Mouse (Mus musculus): ENCODE results near the gene Rpl29.

The Rpl29 gene

DNA sequence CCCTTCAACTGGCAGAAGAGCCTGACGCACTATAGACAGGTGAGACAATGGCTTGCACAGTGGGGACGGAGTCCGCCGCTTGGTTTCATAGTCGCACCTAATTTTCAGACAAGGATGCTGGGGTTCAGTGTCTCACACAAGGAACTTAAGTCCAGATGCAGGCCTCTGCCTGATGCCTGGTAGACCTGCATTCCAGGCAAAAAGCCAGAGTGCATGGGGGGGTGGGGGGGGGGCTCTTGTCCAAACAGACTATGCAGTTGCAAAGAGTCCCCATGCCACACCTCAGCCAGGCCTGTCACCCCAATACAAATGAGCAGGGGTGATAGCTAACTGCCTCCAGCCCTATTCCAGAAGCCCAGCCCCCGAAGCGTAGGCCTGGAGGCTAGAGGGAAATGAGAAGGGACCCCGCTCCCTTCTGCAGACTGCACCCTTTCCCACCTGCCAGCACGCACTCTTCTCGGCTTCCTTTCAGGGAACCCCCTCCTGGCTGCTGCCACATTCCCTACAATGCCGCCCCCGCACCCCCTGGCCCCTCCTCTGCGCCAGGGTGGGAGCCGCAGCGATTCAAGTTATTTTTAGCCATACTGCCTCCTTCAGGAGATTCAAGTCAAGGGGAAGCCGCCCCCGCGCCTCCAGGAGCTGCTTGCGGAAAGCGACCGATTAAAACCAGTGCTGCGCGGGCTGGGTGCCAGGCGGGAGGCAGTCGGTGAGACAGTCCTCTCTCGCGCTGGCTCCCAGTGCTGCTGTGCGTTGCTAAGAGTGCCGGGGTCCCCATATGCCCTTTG is 11.2 kb upstream of the Rpl29 start:
- DNase-seq (ENCODE audit: low read depth, low spot score) = peak; percentile 81

DNA sequence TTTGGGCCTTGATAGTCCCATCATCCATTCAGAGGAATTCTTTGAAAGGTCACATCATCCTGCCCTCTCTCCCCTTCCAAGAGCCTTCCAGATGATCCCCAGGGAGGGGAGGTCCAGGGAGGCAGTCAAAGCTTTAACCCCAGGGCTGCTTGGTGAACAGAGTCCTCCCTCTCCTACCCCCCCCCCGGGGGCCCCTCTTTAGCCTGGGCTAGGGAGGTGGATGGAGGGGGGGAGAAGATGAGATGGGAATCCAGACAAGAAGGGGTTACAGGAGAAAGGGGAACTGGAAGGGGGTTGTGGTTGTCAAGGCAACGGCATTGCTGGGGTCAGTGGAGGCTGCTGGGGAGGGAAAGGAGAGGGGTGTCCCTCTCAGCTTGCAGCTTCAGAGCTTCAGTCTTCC is 8.6 kb upstream of the Rpl29 start:
- DNase-seq (ENCODE audit: low read depth, low spot score) = no peak

DNA sequence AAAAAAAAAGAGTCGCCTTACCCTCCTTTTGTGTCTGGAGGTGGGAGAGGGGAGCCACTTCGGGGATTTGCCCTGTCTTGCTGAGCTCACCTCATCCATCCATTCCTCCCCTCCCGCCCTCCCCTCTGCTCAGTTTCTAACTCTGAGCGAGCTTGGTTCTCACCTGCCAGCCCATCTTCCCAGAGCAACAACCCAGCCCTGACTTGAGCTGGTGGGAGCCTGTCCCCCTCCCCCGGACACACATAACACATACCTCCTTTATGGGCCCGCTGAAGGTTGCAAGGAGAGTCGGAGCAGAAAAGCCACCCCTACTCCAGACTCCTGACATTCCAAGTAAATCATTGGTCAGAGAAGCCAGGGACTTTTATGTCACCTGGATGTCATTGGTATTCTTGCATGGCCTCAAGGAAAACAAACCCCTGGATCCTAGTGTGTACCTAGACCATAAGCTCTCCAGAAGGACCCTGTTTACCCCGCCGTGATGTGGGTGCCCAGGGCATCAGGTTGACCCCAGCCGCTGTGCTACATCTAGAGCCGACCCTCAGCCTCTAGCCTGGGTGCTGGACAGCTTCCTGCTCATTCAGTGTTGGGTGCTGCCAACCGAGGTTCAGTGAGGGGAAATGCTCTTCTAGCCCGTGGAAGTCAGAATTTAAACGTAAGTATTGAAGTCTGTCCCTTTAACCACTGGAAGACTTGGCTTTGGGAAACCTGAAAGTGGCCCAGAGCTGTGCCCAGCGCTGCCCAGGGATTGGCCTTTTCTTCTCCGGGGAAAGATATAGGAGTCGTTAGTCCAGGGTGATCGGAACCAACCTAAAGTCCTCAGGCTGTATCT is 8.0 kb upstream of the Rpl29 start:
- no peak for DNase-seq (ENCODE audit: low read depth, low spot score)

DNA sequence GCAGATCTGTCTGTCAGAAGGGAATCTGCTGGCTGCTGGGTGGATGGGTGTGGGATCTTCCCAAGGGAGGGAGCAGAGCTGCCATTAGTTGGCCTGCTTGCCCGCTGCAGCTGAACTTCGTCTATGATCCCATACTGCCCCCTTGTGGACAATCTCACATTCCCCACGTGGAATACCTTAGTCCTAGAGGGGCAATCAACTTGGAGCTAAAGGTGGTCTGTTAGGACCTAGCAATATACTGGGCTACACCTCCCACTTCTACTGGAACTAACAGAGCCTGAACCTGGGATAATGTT is 7.4 kb upstream of the Rpl29 start:
- peak; percentile 90 for DNase-seq (ENCODE audit: low read depth, low spot score)

DNA sequence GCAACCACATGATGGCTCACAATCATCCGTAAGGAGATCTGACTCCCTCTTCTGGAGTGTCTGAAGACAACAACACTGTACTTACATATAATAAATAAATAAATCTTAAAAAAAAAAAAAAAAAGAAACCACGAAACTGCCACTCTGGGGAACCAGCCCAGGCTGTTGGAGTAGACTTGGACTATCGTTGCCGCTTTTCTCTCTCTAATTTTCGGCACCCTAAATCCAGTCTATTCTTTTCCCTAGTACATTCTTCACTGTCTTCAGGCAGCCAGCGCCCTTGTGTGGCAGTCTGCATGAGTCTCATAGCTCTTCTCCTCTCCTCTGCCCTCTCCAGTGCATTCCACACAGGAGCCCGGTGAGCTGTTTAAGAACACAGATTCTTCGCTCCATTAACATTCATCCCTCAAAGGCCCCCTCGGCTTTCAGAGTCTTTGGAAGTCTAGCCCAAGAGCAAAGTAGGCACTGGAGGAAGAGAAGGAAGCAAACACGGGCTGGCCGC is 484 bp upstream of the Rpl29 start:
- DNase-seq (ENCODE audit: low read depth, low spot score) = peak; percentile 33

DNA sequence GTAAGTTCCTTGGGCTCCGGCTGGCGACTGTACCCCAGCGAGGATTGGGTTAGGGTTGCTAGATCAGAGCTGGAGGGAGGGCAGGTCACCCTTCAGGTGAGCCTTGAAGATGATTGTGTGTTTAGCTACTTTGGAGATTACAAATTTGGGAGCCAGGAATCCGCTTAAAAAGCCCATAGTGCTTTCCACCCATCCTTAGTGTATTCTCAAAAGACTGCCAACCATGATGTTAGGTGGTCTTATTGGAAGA is 686 bp downstream of the Rpl29 start:
- DNase-seq (ENCODE audit: low read depth, low spot score) = no peak

DNA sequence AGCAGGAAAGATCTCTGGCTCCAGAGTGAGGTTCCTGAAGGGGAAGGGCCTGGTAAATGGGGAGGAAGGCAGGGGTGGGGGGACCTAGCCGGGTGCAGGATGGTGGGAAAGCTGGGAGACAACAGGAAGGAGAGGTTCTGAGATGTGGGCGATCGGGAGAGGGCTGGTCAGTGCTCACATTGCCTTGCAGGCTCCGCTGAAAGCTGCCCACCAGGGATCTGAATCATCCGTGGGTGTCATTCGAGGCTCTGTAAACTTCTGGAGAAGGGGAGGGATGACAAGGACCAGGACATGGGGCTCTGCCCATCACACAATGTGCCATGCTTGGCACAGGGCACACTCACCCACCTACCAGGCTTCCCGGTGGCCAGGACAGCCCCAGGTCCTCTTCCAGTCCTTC is 4.1 kb downstream of the Rpl29 start:
- DNase-seq (ENCODE audit: low read depth, low spot score) = no peak

DNA sequence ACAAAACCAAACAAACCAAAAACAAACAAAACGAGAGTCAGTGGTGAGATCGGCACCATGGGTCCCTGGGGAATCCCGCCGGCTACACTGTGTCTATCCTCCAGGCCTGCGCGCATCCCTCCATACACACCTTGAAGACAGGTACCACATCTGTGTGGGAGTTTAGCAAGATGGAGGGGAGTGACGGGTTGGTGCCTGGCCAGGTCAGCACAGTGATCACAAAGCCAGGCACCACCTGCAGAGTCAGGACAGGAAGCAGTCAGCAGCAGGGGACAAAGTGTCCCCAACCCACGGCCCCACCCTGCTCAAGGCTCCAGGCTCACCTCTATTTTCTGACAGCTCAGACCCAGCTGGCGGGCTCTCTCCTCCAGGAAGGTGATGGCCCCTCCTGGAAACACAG is 7.3 kb downstream of the Rpl29 start:
- no peak for DNase-seq (ENCODE audit: low read depth, low spot score)

DNA sequence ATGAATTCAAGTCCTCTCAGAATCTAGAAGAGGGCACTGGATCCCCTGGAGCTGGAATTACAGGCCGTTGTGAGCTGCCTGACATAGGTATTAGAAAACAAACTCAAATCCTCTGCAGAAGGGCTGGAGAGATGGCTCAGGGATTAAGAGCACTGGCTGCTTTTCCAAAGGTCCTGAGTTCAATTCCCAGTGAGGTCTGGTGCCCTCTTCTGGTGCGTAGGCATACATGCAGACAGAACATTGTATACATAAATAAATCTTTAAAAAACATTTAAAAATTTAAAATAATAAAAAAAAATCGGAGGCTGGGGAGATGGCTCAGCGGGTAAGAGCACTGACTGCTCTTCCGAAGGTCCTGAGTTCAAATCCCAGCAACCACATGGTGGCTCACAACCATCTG is 13.4 kb downstream of the Rpl29 start:
- DNase-seq (ENCODE audit: low read depth, low spot score) = no peak

DNA sequence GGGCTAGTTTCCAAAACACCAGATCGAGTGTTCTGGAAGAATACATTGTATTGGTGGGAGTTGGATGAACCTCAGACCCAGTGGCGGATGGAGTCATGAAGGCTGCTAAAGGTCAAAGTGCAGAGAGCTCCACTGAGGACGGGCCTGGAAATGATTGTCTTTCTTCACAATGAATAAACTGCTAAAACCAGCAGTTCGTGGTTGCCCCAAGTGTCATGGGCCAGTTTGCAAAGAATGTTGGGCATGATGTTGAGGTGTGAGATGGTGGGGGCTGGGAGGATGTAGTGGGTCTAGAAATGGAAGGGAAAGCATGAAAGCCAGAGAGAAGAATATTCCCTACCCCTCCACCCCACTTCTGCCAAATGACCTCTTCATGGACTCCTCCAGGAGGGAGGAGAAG is 15.6 kb downstream of the Rpl29 start:
- no peak for DNase-seq (ENCODE audit: low read depth, low spot score)

DNA sequence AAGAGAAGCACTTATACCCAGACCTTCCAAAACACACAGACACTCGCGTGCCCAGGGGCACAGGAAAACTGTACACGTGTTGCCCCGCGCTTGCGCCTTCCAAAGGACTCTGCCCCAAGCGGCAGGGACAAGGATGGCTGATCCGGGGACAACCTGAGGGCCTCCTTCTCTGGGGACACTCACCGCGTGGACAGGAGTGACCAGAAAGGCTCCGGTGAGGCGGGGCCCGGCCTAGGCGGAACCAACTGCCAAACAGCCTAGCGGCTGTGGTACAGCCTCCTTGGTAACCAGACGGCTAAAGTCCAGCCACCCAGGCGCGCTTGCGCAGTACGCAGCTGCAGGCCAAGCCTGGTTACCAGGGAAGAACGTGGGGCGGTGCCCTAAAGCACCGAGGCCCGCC is 18.1 kb downstream of the Rpl29 start, which contains the start of the genes Abhd14b and Abhd14a:
Abhd14b (plus strand) TSS at position 112 of the 400 bp plus-strand sequence.
Abhd14a (minus strand) TSS at position 331 of the 400 bp plus-strand sequence.
- peak; percentile 93 for DNase-seq (ENCODE audit: low read depth, low spot score)

DNA sequence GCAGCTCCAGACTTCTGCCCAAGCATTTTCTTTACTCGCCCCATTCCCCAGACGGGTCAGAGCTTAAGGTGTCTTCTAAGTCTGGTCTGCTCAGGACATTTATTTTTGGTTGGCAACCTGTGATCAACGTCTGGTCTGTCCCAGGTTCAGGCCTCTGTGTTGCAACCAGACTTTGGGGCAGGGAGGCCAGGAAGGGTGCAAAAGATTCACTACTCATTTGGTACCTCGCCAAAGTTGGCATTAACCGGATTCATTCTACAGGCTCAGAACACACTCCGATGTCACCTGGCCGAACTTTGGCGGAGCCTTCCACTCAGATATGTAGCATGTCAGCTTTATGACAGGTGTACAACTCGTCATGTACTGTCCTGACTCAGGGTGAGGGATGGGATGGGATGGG is 18.7 kb downstream of the Rpl29 start:
- DNase-seq (ENCODE audit: low read depth, low spot score) = no peak

DNA sequence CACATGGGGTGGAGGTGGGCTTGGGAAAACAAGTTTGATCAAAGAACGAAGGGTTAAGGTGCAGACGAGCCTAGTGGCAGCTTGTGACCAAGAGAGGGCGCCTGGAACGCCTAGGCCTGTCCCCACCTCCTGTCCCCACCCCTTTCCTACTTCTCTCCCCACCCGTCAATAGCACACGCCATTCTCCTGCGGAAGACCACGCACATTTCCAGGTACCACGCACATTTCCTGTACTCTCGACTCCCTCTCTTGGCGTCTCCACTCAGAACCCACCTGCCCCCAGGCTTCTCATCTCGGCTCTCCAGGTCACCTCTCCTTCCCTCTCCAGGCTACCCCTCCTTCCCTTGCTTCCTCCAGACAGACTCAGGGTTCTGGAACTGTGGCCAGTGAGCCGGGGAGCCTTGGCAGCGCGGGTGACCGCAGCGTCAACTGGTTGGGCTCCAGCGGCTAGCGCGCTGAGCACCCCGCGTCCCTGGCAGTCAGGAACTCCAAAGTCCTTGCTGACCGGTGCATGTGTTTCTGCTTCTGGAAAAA is 19.3 kb downstream of the Rpl29 start:
- peak; percentile 76 for DNase-seq (ENCODE audit: low read depth, low spot score)

DNA sequence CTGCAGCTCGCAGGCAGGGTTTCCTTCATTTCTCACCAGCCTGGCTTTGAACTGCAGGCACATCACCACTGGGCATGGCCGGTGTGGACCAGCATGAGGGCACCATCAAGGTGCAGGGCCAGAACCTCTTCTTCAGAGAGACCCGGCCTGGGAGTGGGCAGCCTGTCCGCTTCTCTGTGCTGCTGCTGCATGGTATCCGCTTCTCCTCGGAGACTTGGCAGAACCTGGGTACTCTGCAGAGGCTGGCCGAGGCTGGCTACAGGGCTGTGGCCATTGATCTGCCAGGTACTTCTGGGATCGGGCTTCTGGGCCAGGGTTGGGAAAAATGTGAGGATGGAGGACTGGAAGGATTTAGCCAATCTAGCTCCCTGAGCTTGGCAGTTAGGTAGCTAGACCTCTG is 20.7 kb downstream of the Rpl29 start:
- DNase-seq (ENCODE audit: low read depth, low spot score) = no peak

DNA sequence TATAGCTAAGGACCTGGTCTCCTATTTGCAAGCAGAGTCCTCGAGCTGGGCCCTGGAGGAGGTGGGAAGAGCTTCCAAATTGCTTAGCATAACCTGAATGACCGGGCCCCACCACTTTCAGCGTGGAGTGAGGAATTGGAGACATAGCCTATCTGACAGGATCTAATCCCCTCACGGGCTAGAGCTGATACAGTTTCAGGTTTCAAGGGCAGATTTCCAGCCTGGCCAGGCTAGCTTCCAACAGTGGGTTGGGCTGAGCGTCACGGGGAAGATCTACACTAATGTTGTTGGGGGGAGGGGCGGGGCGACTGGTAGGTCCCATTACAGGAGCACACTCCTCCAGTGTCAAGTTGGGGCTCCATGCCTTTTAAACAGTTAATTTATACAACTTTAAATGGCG is 21.4 kb downstream of the Rpl29 start:
- DNase-seq (ENCODE audit: low read depth, low spot score) = peak; percentile 88

DNA sequence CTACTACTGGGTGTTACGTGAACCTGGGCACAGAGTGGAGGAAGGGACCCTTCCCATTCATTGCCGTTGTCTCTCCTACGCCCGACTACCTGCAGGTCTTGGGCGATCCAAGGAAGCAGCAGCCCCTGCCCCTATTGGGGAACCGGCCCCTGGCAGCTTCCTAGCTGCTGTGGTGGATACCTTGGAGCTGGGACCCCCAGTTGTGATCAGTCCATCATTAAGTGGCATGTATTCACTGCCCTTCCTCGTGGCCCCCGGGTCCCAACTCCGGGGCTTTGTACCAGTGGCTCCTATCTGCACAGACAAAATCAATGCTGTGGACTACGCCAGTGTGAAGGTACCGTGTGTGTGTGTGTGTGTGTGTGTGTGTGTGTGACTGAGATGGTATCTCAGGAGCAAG is 22.0 kb downstream of the Rpl29 start:
- DNase-seq (ENCODE audit: low read depth, low spot score) = no peak

DNA sequence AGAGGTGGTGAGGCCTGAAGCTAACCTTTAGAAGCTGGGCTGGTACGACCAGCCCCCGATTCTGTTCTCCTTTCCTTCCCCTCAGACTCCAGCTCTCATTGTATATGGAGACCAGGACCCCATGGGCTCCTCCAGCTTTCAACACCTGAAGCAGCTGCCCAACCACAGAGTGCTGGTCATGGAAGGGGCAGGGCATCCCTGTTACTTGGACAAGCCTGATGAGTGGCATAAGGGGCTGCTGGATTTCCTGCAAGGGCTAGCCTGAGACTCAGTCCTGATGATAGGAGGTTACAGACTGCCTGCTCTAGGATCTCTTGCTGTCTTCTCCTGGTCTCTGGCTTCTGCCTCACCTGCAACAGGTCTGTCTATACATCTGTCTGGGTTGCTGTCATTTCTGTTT is 22.6 kb downstream of the Rpl29 start:
- DNase-seq (ENCODE audit: low read depth, low spot score) = no peak

DNA sequence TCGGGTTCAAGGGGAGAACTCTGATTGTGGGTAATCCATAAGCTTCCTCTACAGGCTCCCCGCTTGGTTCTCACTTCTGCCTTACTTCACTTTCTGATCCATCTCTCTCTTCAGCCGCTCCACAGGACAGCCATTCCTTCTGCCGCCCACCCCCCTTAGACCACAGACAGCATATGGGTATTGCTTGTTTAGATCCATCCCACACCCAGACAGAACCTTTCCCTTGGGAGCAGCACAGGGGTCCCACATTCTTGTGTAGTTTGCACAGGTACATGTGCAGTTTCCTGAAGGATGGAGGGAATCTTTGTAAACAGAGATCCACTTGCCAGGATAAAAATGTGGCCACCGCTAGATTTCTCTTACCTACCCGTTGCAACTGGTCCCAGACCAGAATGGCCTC is 23.1 kb downstream of the Rpl29 start:
- no peak for DNase-seq (ENCODE audit: low read depth, low spot score)

DNA sequence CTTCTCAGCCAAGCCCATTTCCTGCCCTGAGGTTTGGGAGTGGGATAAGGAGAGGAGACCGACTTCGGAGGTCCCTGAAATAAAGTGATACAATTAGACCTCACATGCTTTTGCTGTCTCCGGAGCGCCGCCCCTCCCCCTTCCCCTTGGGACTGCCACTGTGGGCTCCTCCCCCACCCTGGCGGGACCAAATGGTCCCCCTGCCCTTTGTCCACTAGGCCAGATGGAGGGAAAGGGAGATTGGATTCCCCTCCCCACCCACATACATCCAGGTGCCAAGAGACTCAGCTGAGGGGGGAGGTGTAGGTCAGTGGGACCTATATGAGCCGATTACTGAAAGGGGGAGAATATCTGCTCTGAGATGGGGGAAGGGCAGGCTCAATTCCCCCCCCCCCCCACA is 23.6 kb downstream of the Rpl29 start:
- DNase-seq (ENCODE audit: low read depth, low spot score) = peak; percentile 41

DNA sequence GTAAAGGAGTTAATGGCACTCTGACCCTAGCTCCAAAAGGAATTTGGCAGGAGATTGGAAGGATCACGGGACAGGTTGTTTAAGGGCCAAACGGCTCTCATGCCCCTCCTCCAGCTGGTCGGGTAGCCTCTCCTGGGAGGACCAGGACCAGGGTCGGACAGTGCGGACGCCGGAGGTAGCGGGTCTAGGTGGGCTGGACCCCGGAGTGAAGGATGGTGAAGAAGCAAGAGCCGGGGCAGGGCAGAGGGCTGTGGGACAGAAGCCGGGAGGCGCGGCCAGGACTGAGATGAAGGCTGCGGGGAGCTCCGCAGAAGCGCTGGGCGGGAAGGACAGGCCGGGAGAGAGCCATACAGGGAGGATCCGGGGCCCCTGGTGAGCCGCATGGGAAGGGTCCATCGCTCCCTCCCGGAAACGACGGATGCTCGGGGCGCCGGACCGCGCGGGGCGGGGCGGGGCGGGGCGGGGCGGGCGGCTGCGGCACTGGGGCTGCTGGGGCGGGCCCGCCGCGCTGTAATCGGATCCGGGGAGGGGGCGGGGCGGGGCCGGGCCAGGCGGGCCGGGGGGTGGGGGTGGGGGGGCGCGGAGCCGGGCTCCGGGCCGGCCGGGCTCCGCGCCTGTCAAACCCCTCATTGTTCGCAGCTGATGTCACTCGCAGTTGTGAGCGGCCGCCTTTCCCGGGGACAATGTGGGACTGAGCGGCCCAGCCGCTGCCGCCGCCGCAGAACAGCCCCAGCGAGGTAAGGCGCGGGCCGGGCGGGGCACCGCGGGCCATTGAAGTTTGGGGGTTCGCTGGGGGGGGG is 24.2 kb downstream of the Rpl29 start, which contains the start of gene Pcbp4:
Pcbp4 (plus strand) TSS at position 21 of the 800 bp plus-strand sequence.
- peak; percentile 73 for DNase-seq (ENCODE audit: low read depth, low spot score)

DNA sequence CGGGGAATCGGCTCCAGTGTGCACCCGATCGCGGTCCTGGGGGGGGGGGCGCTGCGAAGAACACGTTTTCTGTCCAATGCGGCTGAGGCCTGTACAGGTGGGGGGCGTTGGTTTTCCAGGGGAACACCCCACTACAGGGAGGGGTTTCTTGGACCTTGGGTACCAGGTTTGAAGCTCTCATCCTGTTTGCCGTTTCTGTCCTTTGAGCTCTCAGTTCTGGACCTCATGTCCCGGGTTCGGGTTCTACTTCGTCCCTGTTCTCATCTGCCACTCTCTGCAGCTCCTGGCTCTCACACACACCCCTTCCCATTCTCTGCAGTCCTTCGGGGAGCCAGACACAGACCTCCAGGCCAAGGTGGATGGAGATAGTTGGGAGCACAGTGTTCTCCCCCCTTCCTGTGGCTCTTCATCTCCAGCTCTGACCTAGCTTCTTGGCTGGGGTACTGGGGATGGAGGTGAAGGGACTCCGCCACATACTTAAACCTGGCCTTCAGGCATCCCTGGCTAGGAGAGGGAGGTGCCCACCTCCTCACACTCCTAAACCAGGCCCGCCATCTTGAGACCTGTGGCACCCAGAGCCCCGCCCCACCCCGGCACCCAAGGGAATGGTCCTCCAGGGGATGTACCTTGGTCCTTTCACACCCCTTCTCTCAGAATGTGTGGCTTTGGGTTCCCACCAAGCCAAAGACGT is 25.0 kb downstream of the Rpl29 start:
- DNase-seq (ENCODE audit: low read depth, low spot score) = peak; percentile 57

Data from 3T3-L1 (cell line).